Mouse (Mus musculus): ENCODE data around the gene Popdc3.
"Not testable (repeated sequence)": the region's sequence is repeated elsewhere in the genome, so short reads cannot be mapped to it uniquely, and the experiment has no call there.

Gene Popdc3

DNA sequence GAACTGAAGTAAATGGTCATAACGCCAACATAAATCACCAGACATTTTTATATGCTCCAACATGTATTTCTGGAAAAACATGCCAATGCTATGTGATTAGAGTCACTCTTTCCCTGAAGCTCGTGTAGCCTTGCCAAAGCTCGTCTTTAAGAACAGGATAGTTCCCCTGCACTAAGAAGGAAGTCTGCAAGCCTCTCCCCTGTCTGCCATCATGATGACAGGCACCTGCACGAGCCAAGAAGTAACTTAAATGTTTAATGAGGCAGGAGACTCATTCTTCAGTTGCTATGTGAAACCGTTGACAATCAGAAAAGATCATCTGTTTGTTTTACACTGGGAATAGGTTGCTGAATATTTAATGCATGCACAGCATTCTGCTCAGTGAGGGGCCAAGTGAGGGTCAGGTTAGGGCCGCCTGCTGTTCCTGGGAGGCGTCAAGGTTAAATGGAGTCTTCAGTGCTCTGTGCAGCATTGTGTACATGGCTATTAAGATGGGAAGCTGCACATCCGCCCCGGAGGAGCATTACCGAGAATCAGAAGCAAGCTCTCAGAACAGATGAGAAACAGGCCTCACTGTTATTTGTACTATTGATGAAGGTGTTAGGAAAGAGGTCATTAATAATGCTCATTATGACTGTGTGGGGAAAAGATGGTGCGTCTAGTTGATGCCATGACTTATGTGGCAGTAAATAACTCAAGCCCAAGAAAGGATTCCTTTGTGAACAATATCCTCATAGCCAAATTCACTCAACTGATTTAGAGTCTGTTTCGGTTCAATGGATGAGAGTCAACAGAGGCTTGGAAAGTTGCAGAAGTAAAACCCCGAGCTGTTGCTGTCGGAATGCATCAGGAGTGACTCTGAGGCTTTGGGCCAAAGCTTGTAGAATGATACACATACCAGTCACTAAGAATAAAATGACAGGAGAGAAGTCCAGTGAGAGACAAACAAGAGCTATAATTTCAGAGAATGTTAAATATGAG is 15.7 kb downstream of the Popdc3 start:
- DNase-seq (ENCODE audit: extremely low read depth, low read depth, low spot score), result no peak

DNA sequence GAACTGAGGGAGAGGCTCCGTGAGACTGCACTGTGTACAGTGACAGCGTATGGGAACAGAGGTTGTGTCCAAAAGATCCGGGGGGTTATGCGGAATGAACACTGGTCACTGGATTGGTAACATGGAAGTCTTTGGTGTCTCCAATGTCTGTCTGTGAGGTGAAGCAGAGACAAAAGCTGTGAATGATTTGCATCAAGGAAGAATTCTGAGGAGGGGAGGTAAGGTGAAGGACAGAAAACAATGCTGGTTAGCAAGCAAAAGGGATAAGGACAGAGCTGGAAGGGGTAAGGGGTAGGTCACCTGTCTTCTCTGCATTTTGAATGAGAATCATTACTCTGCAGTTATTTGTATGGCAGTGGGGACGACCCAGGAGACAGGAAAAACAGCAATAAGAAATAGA is 16.6 kb downstream of the Popdc3 start:
- DNase-seq (ENCODE audit: extremely low read depth, low read depth, low spot score), result no peak

DNA sequence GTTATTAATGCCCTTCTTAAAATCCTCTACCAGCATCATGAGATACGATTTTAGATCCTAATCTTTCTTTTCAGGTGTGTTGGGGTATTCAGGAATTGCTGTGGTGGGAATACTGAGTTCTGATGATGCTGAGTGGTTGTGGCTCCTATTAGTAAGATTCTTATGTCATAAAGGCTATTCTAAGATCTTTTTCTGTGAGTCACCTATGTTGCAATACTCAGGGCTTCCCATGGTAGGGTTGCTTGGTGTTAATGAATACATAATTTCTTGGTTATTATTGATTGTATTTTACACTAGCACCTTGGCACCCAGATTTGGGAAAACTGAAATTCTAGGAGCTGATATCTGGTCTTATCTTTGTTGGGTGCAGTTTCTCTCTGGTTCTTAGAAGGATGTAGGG is 26.7 kb downstream of the Popdc3 start:
- DNase-seq (ENCODE audit: extremely low read depth, low read depth, low spot score), result no peak

DNA sequence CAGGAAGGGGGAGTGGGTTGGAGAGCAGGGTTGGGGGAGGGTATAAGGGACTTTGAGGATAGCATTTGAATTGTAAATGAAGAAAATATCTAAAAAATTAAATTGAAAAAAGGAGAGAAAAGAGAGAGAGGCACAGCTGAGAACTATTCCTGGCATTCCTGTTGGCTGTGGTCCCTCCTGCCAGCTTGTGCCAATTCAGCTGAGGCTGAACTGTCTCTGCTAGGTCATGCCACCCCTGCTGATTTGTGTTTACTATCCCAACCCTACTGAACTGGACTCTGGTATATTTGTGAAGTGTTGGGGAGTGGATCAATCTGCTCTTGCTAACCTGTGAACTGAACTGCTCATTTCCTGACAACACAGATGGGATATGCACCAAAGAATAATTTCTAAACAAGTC is 32.3 kb downstream of the Popdc3 start:
- DNase-seq (ENCODE audit: extremely low read depth, low read depth, low spot score), result no peak

DNA sequence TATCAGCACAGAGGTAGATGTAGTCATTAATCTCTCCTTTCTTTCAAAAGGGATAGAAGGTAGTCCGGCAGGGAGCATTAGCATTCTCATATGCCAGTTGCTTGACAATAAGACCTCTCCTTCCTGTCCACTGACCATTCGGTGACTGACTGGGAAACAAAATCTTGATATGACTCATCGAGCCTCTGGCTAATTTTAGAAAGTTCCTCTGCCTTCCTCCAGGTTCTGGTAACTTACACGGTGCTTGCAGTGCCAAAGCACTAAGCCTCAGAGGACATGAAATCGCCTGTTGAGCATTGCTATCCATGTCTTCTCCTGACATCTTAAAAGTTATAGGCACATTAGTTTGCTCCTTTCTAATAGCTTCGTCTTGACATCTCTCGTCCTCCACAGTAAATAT is 38.8 kb downstream of the Popdc3 start:
- DNase-seq (ENCODE audit: extremely low read depth, low read depth, low spot score), result no peak

DNA sequence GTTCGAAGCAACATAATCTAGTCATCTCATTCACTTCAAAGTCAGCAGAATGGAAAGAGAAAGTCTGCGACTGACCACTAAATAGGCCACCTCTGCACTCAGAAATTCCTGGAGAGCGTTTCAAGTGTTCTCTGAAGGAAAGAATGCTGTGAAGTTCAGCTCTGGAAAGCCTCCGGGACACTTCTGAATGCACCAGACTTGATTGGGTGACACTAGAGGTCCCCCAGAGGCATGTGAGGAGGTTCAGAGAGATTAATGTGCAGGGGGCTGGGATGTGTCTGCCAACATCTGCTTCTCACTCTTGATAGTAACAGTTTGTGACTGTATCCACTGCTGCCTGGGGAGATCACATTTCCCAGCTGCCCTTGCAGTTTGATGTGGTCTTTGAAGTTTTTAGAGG is 52.1 kb downstream of the Popdc3 start:
- DNase-seq (ENCODE audit: extremely low read depth, low read depth, low spot score), result no peak

DNA sequence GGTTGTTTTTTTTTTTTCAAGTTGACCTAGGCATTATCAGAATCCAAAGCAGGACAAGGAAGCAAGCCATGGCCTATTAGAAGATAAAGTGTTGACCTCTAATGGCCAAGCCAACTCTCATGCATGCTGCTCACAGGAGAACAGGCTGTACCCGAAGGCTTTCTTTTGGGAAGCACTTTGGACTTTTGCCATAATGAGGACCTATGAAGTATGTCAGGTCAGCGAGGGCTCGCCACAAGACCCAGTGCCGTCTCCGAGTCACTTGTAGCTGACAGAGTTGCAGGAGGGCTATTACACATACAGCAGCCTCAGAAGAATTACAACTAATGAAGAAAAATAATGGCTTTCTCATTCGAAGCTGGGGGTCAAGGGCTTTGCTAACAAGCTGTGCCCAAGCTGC is 55.5 kb downstream of the Popdc3 start:
- DNase-seq (ENCODE audit: extremely low read depth, low read depth, low spot score), result no peak

DNA sequence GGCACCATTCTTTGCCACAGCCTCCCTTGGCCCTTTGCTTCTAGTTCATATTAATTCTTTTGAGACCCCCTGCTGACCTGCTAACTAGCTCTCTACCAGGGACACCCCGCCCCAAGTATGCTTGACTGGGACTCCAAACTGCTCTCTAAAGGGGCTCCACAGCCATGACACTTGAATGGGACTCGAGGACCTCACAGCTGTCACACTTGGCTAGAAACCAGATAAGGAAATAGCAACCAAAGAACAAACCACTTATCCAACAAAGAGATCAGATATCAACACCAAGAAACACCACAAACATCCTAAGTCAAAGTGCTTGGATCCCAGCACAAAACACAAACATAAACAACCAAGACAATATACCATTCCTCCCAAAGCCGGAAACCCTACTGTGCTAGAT is 58.4 kb downstream of the Popdc3 start:
- no peak for DNase-seq (ENCODE audit: extremely low read depth, low read depth, low spot score)

DNA sequence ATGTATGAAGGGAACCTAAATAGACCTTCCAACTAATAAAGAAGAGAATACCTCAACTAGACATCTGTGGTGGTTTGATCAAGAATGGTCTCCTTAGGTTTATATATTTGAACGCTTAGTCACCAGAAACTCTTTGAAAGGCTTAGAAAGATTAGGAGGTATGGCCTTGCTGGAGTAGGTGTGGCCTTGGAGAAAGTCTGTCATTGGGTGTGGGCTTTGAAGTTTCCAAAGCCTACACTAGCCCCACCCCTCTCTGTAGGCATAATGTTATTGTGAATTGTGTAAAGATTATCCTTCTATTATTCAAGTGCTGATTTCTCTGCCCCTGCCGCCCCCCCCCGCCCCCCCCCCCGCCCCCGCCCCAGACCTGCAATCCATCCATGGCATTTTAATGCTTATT is 59.6 kb downstream of the Popdc3 start:
- no peak for DNase-seq (ENCODE audit: extremely low read depth, low read depth, low spot score)

DNA sequence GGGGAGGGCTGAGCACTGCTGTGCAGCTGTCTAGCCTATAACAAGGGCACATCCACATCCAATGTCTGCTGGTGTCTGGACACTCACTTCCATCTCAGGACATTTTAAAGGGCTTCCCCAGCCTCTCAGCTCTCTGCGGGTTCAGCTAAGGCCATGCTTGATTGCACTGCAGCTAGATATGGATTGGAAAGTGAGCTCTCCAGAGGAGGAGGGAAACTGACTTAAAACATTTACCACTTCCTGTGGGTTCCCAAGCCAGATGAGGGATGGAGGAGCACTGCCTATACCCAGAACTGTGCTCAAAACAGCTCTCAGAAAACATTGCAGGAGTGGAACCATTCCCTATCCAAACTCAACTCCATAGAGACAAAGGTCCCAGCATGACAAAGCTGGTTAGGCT is 82.6 kb downstream of the Popdc3 start:
- no peak for DNase-seq (ENCODE audit: extremely low read depth, low read depth, low spot score)

DNA sequence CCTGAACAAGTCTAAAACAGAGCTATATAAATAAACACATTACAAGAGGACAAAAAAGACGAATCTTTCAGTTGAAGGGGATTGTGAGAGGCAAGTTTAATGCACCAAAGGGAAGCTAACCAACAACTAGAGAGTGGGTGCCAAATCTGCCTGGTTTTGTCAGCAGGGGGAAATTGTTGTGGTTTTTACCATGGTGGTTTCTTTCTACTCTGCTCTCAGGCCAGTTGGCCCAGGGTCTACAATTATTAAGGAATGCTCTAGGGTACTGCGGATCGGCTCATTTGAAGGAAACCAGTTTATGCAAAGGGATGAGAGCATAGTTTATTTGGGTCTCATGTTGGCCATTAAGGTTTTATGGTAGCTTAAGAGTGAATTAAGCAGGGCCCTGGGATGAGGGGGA is 84.2 kb downstream of the Popdc3 start:
- DNase-seq (ENCODE audit: extremely low read depth, low read depth, low spot score), result no peak

DNA sequence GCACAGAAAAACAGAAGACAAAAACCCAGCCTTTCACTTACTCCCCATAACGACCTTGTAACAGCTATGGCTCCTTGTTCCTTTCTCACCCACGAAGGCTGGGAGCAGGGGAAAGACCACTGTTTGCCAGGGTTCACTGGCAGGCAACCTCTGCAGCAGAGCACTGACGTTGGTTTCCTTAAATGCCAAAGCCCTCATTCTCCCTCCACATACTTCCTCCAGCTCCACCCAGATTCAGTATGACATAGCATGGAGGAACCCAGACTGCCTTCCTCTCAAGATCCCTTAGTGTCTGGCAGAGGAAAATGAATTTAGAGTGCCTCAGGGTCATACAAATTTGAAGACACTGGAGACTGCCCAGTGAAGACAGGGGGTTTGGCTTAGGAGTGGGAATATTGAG is 98.6 kb downstream of the Popdc3 start:
- no peak for DNase-seq (ENCODE audit: extremely low read depth, low read depth, low spot score)

DNA sequence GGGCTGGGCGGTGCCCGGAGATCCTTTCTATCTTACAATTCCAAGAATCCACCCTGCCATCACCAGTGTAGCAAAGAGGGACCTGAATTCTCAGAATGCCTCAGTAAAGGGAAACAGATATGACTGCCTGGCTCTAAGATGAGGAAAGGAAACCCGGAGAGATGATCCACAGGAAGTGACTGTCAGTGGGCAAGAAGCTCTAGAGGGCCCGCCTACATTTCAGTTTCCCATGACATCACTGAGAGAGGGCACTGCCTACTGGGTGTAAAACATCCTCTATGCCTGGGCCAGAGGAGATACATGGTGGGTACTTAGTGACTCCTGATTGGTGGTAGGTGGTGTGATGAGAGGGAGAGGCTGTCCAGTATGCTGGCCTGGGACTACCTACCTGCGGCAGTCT is 99.1 kb downstream of the Popdc3 start:
- DNase-seq (ENCODE audit: extremely low read depth, low read depth, low spot score), result no peak

DNA sequence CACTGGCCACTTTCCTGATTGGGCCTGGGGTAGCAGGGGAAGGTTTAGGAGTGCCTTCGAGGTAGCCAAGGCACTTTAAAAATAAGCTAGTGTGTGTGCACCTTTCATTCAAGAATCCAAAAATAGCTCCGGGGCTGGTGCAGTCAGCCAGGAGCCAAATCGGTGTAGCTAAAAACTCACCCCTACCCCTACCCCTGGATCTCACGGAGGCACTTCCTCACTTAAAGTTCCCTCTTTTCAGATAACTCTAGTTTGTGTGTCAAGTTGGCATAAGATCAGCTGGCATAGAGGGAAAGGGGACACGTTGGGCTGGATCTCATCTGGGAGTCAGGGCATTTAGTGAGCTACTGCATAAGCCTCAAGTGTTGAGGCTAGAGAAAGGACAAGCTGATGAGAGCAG is 107.8 kb downstream of the Popdc3 start:
- DNase-seq (ENCODE audit: extremely low read depth, low read depth, low spot score), result no peak

DNA sequence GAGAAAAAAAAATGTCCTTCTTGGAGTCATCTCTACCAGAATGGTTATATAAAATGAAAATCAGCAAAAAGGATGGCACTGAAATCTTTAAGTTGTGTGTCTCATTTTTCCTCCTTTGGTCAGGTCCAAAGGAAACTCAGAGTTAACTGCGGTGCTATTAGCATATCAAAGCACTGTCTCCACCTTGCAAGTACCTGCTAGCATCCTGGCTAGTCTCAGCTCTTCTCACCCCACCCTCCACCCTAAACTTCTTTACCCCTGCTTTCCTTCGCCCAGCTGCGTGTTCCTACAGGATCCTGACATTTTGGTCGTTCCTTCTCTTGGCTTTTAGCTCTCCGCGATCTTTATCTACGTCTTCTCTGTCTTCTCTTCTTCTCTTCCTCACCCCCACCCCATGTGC is 110.5 kb downstream of the Popdc3 start:
- no peak for DNase-seq (ENCODE audit: extremely low read depth, low read depth, low spot score)

DNA sequence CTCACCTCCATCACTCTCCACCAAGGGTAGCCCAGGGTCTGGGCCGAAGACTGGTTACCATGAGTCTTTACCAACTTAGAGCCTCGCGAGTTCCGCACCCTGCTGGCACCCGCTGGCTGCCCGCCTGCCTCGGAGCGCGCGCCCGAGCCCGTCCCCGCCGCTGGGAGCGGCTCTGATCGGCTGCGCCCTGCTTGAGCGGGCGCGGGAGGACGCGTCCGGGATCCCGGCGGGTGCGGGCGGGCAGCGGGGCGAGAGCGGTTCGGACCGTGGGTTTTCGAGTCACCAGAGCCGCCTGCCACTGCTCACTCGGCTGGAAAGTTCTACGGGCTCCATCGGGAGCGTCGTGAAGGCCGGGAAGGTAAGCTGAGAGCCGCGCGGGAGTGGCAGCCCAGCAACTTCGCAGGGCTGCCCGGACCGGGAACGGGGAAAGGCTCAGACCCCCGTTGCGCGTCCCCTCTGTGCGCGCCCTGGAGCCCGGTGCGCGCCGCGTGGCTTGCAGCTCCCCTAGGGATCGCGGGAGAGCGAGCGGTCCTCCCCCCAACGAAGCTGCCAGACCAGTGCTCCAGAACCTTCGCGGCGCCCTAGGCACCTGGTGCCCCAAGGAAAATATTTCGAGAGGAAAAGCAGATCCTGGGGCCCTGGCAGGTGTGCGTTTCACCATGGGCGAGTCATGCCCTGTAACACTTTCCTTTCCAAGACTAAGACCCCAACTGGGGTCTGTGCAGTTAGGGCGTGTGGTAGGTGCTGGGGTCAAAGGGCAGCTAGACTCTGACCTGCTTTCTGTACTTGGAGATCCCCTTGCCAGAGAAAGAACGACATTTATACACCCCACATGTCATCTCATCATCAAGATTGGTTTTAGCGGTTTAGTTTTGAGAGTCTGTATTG is 111.6 kb downstream of the Popdc3 start:
- DNase-seq (ENCODE audit: extremely low read depth, low read depth, low spot score), result no peak

DNA sequence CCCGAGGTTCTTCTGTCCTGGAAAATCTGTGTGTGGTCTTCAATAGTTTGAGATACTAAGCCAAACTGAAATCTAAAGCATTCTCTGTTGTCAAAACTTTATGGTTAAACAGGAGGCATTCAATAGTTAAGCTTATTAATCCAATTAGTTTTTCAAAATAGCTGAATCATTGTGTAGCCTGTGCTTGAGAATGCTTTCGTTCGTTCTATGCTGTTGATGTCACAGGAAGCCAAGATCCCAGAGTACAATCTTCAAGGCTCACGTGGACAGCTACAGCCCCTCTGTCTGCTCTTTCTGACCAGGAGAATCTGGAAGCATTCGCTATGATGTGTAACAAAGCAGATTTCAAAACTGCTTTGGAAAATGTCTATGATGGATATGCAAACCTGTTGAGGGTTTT is 112.7 kb downstream of the Popdc3 start:
- no peak for DNase-seq (ENCODE audit: extremely low read depth, low read depth, low spot score)

DNA sequence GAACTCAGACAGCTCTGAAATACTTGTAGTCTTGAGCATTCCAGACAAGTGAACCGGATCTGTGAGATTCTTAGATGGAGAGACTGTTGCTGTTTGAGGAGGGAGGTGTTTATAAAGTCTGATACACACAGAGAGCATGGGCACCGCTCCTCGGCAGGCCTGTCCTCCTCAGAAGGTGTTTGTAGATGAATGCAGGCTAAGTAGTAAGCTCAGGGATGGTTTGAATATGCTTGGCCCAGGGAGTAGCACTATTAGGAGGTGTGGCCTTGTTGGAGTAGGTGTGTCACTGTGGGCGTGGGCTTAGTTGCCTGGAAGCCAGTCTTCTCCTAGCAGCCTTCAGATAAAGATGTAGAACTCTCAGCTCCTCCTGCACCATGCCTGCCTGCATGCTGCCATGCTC is 114.3 kb downstream of the Popdc3 start:
- not testable (repeated sequence) for DNase-seq (ENCODE audit: extremely low read depth, low read depth, low spot score)

DNA sequence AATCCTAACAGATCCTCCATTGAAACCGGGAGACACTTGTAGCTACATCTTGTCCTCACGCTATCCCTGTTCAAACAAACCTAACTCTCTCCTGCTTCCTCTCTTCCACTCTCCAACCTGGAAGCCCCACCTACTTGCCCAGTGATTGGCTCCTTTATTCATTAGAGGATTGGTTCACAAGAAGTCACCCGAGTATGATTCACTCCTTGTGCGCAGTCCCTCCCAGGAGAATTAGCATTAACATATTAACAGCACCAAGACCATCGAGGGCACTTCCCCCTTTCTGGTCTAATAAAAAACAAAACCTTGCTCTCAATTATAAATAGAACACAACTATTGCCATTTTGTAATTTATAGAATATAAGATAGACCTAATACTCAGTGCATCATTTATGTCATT is 117.2 kb downstream of the Popdc3 start:
- no peak for DNase-seq (ENCODE audit: extremely low read depth, low read depth, low spot score)

DNA sequence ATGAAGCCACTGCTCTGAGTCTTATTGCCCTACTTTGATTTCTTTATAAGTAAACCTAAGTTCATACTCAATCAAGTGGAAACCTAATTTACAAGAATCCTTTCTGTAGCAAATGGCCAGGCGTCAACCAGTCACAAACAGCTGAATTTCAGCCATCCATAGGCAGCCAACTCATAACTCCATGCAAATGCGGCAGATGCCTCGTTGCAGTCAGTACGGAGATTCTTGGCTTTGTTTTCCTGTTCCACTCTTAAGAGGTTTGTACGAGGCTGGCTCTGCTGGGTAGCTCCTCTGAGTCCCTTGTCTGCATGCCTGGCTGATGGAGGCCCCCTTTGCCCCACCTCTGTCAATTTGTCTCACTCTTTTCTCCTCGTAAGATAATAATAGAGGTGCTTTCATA is 120.6 kb downstream of the Popdc3 start:
- no peak for DNase-seq (ENCODE audit: extremely low read depth, low read depth, low spot score)

DNA sequence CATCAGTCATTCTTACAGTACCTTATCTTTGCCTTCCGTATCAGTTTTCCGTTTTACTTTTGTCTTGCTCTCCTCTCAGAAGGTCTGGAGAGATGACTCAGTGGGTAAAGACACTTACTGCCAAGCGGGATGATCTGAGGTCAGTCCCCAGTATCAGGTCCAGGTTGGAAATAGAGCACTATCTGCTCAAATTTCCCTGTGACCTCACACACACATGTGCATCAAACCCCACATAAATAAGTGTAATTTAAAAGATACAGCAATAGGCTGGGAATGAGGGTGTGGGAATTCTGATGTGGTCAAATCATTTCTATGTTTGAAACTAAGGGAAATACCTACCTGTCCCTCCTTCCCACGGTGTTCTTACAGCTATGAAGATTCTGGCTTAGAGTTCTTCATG is 121.6 kb downstream of the Popdc3 start:
- DNase-seq (ENCODE audit: extremely low read depth, low read depth, low spot score), result no peak

Measured in fat pad, adult 2 months (tissue).